Mouse (Mus musculus) lung, postnatal 0 days (tissue): ENCODE measurements around the gene Timmdc1.

ENCODE experiments used
- CTCF ChIP-seq: IDR thresholded peaks from 2 replicates; pipeline ENCODE4 v1.5.1; 2016; ENCODE audit warnings: antibody characterized with exemption, mild to moderate bottlenecking
- EP300 ChIP-seq: IDR thresholded peaks from 2 replicates; pipeline ENCODE4 v1.6.1; 2016; ENCODE audit warnings: antibody characterized with exemption, mild to moderate bottlenecking, control low read depth

GRCm38 (mm10) chr16:38478296-38478695, 44.2 kb downstream of the Timmdc1 start:
- TF ChIP-seq CTCF (no peak), EP300 (no peak)
